Mouse (Mus musculus) lung, embryonic 15.5 days (tissue): ENCODE data around the gene Sox5. TPM values are rescaled to one million over a fixed set of nuclear protein-coding genes. Genes with fewer than 3 reads are reported as not detected.
A peak's percentile ranks its signal among the peaks of the same experiment; 100 is the strongest.

Experiments used
- ATAC-seq: fragments of 200-750 bp; cut with Nextera tagmentation; 2 replicates; pipeline ENCODE4 v1.8.0; 2017; ENCODE audit warnings: moderate number of reproducible peaks, borderline replicate concordance; ENCODE audit not compliant: low FRiP score, low TSS enrichment; ENCODE audit errors: extremely low read depth
- H3K27ac ChIP-seq: fragments of 300-500 bp; sonication (generic); 2 replicates; pipeline ENCODE4 v1.5.1; 2015; ENCODE audit warnings: moderate library complexity, mild to moderate bottlenecking, inconsistent platforms
- H3K27me3 ChIP-seq: fragments of 300-500 bp; sonication (generic); 2 replicates; pipeline ENCODE4 v1.6.1; 2015; ENCODE audit warnings: inconsistent platforms
- H3K36me3 ChIP-seq: fragments of 300-500 bp; sonication (generic); 2 replicates; pipeline ENCODE4 v1.6.1; 2015; ENCODE audit warnings: inconsistent platforms
- H3K4me1 ChIP-seq: fragments of 300-500 bp; sonication (generic); 2 replicates; pipeline ENCODE4 v1.6.1; 2015; ENCODE audit warnings: inconsistent platforms
- H3K4me2 ChIP-seq: fragments of 300-500 bp; sonication (generic); 2 replicates; pipeline ENCODE4 v1.6.1; 2015; ENCODE audit warnings: inconsistent platforms, mild to moderate bottlenecking, moderate library complexity
- H3K4me3 ChIP-seq: fragments of 300-500 bp; sonication (generic); 2 replicates; pipeline ENCODE4 v1.5.1; 2015; ENCODE audit warnings: mild to moderate bottlenecking, inconsistent platforms
- H3K9ac ChIP-seq: fragments of 300-500 bp; sonication (generic); 2 replicates; pipeline ENCODE4 v1.6.1; 2015; ENCODE audit warnings: inconsistent platforms
- H3K9me3 ChIP-seq: fragments of 300-500 bp; sonication (generic); 2 replicates; pipeline ENCODE4 v1.6.1; 2016; ENCODE audit warnings: inconsistent platforms
- WGBS: fragments of 180-500 bp; shearing (Covaris S2); methylation state at CpG from one replicate; pipeline ENCODE4 v1.1.7; 2015; 5-methylcytosine and 5-hydroxymethylcytosine counted together
- polyA plus RNA-seq: library from polyadenylated mRNA; unstranded; fragments of >200 nt; fragmentation: Nextera tagmentation; extraction: Ambion mirVana; gene quantifications from 2 replicates; pipeline ENCODE4 v1.2.1, GENCODE M21; 2015

Gene Sox5
- polyA plus RNA-seq, 1 experiment from 2014 or later, result 23.7 TPM

DNA sequence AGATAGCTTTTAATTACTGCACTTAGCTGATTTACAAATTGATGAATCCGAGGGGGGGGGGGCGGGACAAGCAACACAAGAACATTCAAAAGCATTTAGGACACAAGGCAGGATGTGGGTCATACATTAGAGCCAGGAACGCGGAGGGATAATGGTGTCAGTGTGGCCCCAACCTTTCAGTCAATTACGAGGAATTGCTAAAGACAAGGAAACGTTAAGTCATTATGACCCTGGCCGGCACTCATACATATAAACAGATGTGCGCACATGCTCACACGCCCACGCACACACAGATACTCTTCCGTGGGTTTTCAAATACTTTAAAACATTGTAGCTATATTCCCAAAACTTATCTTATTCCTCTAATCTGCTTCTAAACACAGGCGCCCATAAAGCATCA lies 19.9 kb downstream of the Sox5 start:
- Histone ChIP-seq H3K4me1 (peaks cover 3% of the 10 kb centered on the region; the same call in 1 of the 2 replicates), H3K36me3 (no peaks in the 10 kb centered on the region), H3K27ac (no peak overlapping the region), H3K27me3 (no peaks in the 10 kb centered on the region), H3K9ac (no peak overlapping the region), H3K4me3 (no peak overlapping the region), H3K4me2 (no peak overlapping the region), H3K9me3 (no peaks in the 10 kb centered on the region)
- WGBS, result 50% methylated on average over 12 of the region's 12 CpGs
- no peak for ATAC-seq

DNA sequence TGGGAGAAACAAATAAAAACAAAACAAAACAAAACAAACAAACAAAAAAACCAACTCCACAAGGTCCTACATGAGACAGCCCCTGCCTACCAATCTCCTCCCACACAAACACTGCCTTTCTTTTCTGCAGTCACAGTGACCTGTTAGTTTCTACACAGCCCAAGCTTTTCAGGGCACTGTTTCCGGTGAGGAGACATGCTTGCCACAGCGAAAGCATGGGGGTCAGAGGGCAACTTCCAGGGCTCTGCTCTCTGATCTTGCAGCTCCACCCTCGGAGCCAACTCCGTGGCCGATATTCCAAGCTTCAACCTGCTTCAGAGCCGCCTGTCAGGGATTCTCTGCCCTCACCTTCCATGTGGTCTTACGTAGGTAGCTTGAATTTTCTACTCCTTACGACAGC lies 22.6 kb downstream of the Sox5 start:
- Histone ChIP-seq H3K9ac (no peak overlapping the region), H3K36me3 (no peaks in the 10 kb centered on the region), H3K27me3 (no peaks in the 10 kb centered on the region), H3K27ac (no peak overlapping the region), H3K4me3 (no peak overlapping the region), H3K4me1 (peaks cover 9% of the 10 kb centered on the region; the same call in 1 of the 2 replicates), H3K9me3 (no peaks in the 10 kb centered on the region), H3K4me2 (no peak overlapping the region)
- WGBS, result 41% methylated on average over 8 of the region's 8 CpGs
- ATAC-seq, result no peak

DNA sequence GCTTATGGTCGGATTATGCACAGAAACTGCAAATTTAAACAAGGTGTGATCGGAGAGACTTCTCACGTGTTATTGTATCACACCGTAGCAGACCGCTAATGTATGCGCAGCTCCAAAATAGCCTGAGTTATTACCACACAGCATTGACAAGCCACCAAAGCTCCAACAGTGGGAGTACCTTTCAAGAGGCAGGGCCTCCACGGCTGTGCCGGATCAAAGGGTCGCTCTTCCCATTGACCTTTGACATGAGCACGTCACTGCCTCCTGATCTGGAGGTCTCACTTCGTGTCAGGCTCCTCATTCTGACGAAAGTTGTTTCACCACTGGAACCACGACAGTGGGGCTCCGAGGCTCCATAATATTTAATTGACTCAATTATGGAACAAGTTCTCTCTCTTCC lies 24.4 kb downstream of the Sox5 start:
- Histone ChIP-seq H3K4me2 (no peak overlapping the region), H3K36me3 (no peaks in the 10 kb centered on the region), H3K4me3 (no peak overlapping the region), H3K27ac (no peak overlapping the region), H3K9me3 (no peaks in the 10 kb centered on the region), H3K4me1 (peaks cover 21% of the 10 kb centered on the region), H3K27me3 (no peaks in the 10 kb centered on the region), H3K9ac (no peak overlapping the region)
- no peak for ATAC-seq
- WGBS, result 62% methylated on average over 14 of the region's 14 CpGs

DNA sequence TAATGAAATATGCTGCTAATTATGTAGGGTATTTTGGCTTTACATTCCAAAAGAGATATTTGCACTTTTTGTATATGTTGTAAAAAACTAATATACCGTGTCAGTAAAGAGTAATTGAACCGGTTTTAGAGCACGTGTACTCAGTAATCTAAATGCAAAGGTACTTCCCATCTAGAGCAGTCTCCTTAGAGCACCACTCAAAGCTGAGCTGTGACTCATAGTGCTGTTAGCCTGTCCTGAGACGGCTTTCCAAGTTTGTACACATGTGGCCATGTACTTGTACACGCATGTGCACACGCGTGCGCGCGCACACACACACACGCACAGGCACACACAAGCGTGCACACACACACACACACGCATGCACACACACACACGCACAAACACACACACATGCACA lies 25.3 kb downstream of the Sox5 start:
- Histone ChIP-seq H3K9ac (no peak overlapping the region), H3K27ac (no peak overlapping the region), H3K4me3 (no peak overlapping the region), H3K36me3 (no peaks in the 10 kb centered on the region), H3K27me3 (no peaks in the 10 kb centered on the region), H3K4me1 (peaks cover 21% of the 10 kb centered on the region), H3K9me3 (no peaks in the 10 kb centered on the region), H3K4me2 (no peak overlapping the region)
- 83% methylated on average over 14 of the region's 14 CpGs for WGBS
- no peak for ATAC-seq

DNA sequence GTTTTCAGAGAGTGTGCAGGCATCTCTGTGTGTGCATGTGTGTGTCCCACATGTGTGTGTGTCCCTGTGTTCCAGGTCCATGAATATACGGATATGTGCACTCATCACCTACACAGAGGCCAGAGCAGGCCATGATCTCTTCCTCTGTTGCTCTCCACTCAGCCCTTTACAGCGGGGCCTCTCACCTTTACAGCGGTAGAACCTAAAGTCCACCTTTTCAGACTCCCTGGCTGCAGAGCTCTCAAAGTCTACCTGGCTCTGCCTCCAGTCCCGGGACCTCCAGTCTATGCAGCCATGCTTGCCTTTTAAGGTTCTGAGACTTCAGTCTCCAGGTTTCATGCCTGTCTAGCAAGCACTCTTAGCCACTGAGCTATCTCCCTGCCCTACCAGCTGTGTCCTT lies 26.5 kb downstream of the Sox5 start:
- Histone ChIP-seq H3K4me2 (no peak overlapping the region), H3K4me3 (no peak overlapping the region), H3K9me3 (no peaks in the 10 kb centered on the region), H3K27ac (no peak overlapping the region), H3K27me3 (no peaks in the 10 kb centered on the region), H3K9ac (no peak overlapping the region), H3K4me1 (peaks cover 21% of the 10 kb centered on the region), H3K36me3 (no peaks in the 10 kb centered on the region)
- ATAC-seq, result no peak
- WGBS, result 81% methylated on average over 4 of the region's 4 CpGs

DNA sequence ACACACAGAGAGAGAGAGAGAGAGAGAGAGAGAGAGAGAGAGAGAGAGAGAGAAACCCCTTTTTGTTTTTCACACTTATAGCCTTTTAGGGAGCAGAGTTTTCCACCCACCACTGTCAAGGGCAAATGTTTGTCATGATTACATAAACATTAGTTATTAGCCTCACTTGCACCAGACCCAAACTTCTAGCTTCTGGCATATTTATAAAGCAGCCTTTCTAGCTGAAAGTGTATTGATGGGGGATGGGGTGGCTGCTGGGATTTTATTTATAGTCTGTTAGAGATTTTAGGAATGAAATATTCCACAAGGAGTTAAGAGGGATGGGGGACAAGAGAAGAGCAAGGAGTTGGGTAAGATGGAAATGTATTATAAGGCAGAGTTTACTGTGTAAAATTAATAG lies 27.4 kb downstream of the Sox5 start:
- Histone ChIP-seq H3K4me1 (peaks cover 21% of the 10 kb centered on the region), H3K4me3 (no peak overlapping the region), H3K36me3 (no peaks in the 10 kb centered on the region), H3K27me3 (no peaks in the 10 kb centered on the region), H3K27ac (peak overlapping the region; percentile 61), H3K9me3 (no peaks in the 10 kb centered on the region), H3K9ac (no peak overlapping the region), H3K4me2 (no peak overlapping the region)
- ATAC-seq, result peak; percentile 28; the same call in 1 of the 2 replicates

DNA sequence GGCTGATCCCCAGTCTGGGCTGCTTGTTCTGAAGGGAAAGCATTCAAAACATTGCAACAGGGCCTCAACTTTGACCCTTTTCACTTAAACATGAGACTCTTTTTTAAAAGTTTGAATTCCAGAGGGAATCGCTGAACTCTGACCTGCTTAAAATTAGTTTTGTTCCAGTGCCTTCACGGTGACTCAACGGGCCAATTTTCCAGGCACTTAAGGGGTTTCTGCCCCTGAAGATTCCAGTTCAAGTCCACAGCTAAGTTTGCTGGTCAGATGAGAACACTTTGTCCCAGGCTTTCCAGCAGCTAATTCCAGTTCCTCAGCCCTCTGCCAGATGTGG lies 27.8 kb downstream of the Sox5 start:
- Histone ChIP-seq H3K27me3 (no peaks in the 10 kb centered on the region), H3K36me3 (no peaks in the 10 kb centered on the region), H3K9ac (no peak overlapping the region), H3K9me3 (no peaks in the 10 kb centered on the region), H3K4me1 (peaks cover 18% of the 10 kb centered on the region), H3K4me2 (no peak overlapping the region), H3K4me3 (no peak overlapping the region), H3K27ac (peak overlapping the region; percentile 61)
- 18% methylated on average over 3 of the region's 3 CpGs for WGBS
- ATAC-seq, result no peak

DNA sequence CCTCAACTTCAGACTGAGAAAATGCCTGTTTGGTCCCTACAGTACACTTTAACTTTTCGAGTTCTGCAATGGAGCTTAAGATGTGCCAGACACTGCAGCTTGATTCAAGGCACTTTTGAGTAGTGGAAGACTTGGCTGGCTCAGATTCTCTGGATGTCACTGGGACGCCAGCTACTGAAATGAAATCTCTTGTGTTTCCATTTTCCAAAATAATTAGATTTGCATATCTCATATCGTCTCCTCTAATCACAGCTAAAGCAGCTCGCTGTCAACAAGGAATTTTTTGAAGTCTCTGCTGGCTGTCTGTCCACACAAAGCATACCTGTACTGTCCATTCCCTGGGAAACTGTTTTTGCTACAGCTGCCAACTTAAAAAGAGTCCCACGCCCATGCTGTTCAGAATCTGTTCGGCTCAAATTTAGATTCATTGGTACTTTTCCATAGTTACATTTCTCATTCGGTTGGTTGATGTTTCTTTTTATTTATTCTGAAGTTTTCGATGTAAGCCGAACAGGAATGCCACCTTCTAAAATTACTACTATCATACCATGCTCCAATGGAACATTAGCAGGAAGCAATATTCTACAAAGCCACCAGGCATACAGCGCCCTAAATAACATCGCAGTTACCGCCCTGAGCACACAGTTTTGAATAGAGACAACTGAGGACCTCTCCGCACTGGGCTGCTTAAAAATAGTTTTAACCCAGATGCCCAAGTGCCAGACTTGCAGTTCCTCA lies 28.4 kb downstream of the Sox5 start:
- Histone ChIP-seq H3K36me3 (no peaks in the 10 kb centered on the region), H3K9me3 (no peaks in the 10 kb centered on the region), H3K4me2 (no peak overlapping the region), H3K4me3 (no peak overlapping the region), H3K9ac (no peak overlapping the region), H3K27ac (peak overlapping the region; percentile 61; the same call in 1 of the 2 replicates), H3K4me1 (peaks cover 18% of the 10 kb centered on the region), H3K27me3 (no peaks in the 10 kb centered on the region)
- WGBS, result 68% methylated on average over 13 of the region's 13 CpGs
- ATAC-seq, result no peak

DNA sequence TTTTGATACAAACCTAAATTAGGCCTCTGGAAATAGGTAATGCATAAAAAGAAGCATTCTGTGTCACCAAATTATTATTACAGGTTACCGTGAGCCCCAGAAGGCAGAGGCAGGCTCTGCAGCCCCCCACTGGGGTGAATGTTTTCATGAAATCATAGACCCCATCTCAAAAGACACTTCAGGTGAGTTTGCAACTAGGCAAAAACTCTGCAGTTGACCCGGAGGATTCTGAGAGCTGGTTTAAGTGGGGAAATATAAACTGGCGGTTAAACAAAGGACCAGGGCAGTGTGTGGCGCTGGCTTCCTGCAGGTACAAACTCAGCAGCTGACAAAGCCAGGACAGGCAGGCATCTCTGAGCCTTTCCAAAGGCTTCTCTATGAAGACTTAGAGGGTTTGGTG lies 30.2 kb downstream of the Sox5 start:
- no peaks in the 10 kb centered on the region for H3K27me3 ChIP-seq
- H3K36me3 ChIP-seq, result no peaks in the 10 kb centered on the region
- no peaks in the 10 kb centered on the region for H3K9me3 ChIP-seq
- 74% methylated on average over 4 of the region's 4 CpGs for WGBS
- no peak overlapping the region for H3K27ac ChIP-seq
- H3K4me1 ChIP-seq, result peaks cover 18% of the 10 kb centered on the region
- no peak overlapping the region for H3K9ac ChIP-seq
- H3K4me3 ChIP-seq, result no peak overlapping the region
- ATAC-seq, result no peak
- H3K4me2 ChIP-seq, result no peak overlapping the region

DNA sequence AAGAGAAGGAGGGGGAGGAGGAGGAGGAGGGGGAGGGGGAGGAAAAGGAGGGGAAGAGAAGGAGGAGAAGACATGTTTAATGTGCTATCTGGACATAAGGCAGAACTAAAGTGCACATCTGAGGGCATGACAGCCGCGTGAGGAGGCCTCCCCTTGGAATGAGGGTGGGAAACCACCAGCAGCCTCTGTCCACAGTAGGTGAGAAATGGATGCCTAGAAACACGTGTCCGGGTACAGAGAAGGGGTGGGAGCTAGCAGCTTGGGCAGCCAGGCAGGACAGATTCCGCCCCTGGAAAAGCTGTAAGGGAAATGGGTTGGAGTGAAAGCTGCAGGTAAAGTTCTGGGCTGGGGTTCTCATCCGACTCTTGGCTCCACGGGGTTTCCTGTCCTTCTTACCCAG lies 31.6 kb downstream of the Sox5 start:
- 46% methylated on average over 7 of the region's 7 CpGs for WGBS
- no peak overlapping the region for H3K9ac ChIP-seq

DNA sequence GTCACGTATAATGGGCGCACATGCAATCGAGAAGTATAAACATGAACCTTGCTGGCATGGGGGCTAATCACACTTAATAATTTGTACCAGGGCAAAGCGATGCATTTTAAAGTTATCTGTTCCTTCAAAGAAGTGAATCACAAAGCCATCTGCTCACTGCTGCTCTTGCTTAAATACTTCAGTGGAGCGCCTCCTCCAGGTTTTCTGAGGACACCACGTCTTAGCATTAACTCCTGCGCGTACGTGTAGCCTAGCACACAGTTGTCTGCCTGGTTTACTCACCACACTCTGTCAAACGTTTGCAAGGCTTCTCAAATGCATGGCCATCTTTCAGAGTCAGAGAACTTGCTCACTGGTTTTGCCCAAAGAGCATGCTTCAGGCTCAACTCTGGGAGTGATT lies 35.3 kb downstream of the Sox5 start:
- no peaks in the 10 kb centered on the region for H3K36me3 ChIP-seq
- 86% methylated on average over 10 of the region's 10 CpGs for WGBS
- H3K27me3 ChIP-seq, result no peaks in the 10 kb centered on the region
- ATAC-seq, result no peak
- no peak overlapping the region for H3K4me3 ChIP-seq
- H3K27ac ChIP-seq, result no peak overlapping the region
- H3K9me3 ChIP-seq, result no peaks in the 10 kb centered on the region
- no peak overlapping the region for H3K9ac ChIP-seq
- H3K4me2 ChIP-seq, result no peak overlapping the region
- peaks cover 16% of the 10 kb centered on the region for H3K4me1 ChIP-seq

More for the DNA sequence above, 31.6 kb downstream of the Sox5 start:
- H3K9me3 ChIP-seq, result no peaks in the 10 kb centered on the region
- H3K4me3 ChIP-seq, result no peak overlapping the region
- no peaks in the 10 kb centered on the region for H3K27me3 ChIP-seq
- no peaks in the 10 kb centered on the region for H3K36me3 ChIP-seq
- ATAC-seq, result no peak
- no peak overlapping the region for H3K27ac ChIP-seq
- H3K4me2 ChIP-seq, result no peak overlapping the region
- peaks cover 12% of the 10 kb centered on the region for H3K4me1 ChIP-seq

DNA sequence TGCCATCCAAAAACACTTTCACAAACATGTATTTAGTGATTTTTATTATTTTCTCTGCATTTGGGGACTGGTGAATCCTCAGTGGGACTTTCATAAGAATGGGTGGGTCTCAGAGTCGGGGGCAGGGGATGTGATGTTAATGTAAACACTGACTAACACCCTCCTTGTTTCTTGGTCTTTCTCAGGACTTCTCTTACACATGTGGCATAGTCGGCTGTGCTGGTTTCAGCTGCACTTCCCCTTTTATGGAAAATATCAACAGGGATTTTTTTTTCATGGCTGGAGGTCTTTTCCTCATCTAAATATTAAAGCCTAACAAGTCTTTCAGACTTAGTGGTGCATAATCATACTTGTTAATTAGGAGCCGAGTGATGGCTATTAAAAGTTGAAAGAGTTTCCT lies 39.2 kb downstream of the Sox5 start:
- Histone ChIP-seq H3K9ac (no peak overlapping the region), H3K27me3 (no peaks in the 10 kb centered on the region), H3K27ac (no peak overlapping the region), H3K4me1 (peaks cover 24% of the 10 kb centered on the region), H3K4me2 (no peak overlapping the region), H3K9me3 (no peaks in the 10 kb centered on the region), H3K4me3 (no peak overlapping the region), H3K36me3 (no peaks in the 10 kb centered on the region)
- 26% methylated on average over 3 of the region's 3 CpGs for WGBS
- ATAC-seq, result no peak
